Mouse (Mus musculus) G1E (cell line): Measurements from ENCODE around the gene Wbp11. TPM values are rescaled to one million over a fixed set of nuclear protein-coding genes. Genes with fewer than 3 reads are reported as not detected.

ENCODE experiments used
- ATAC-seq: 2 replicates; pipeline ENCODE4 v1.8.0; 2016; ENCODE audit warnings: mild to moderate bottlenecking; ENCODE audit not compliant: insufficient number of reproducible peaks, poor library complexity, low FRiP score, severe bottlenecking; ENCODE audit errors: extremely low read depth
- DNase-seq: peaks from one replicate; pipeline ENCODE4 v3.0.0; 2012; ENCODE audit warnings: low spot score
- H3K27me3 ChIP-seq: 2 replicates; pipeline ENCODE4 v1.6.1; 2012; ENCODE audit warnings: mild to moderate bottlenecking, low read length, inconsistent platforms; ENCODE audit not compliant: insufficient read depth
- H3K36me3 ChIP-seq: replicated peaks from 2 replicates; pipeline ENCODE3; 2012; ENCODE audit warnings: mild to moderate bottlenecking, inconsistent platforms
- H3K4me1 ChIP-seq: 2 replicates; pipeline ENCODE4 v1.6.1; 2012; ENCODE audit warnings: low read depth, low read length, inconsistent platforms, mixed read lengths; ENCODE audit not compliant: insufficient read depth
- H3K4me3 ChIP-seq: 2 replicates; pipeline ENCODE4 v1.5.1; 2012; ENCODE audit warnings: low read depth, mild to moderate bottlenecking, inconsistent platforms, low read length, moderate library complexity, mixed read lengths
- H3K9me3 ChIP-seq: replicated peaks from 2 replicates; pipeline ENCODE4 v1.6.1; 2012; ENCODE audit warnings: inconsistent platforms
- CTCF ChIP-seq: IDR thresholded peaks from 2 replicates; pipeline ENCODE4 v1.5.1; 2012; ENCODE audit warnings: low read depth, low read length, inconsistent platforms, mixed read lengths
- GATA1 ChIP-seq: IDR thresholded peaks from 2 replicates; pipeline ENCODE4 v1.6.1; 2012; ENCODE audit warnings: borderline replicate concordance, low read length, inconsistent platforms, mixed read lengths
- GATA2 ChIP-seq: IDR thresholded peaks from 2 replicates; pipeline ENCODE4 v1.6.1; 2012; ENCODE audit warnings: low read depth, low read length, inconsistent platforms, borderline replicate concordance
- POLR2AphosphoS5 ChIP-seq: IDR thresholded peaks from 2 replicates; pipeline ENCODE4 v1.6.1; 2012; ENCODE audit warnings: low read depth, low read length, inconsistent platforms; ENCODE audit not compliant: insufficient replicate concordance
- TAL1 ChIP-seq: conservative IDR thresholded peaks from 2 replicates; pipeline ENCODE4 v1.6.1; 2012; ENCODE audit warnings: low read depth, low read length, inconsistent platforms, mixed read lengths
- polyA plus RNA-seq: library from polyadenylated mRNA; stranded (reverse); fragments of >175 nt; gene quantifications from 2 replicates; pipeline ENCODE4 v1.2.3, GENCODE M21; 2012
- total RNA-seq, 2 experiments: library from RNA; stranded (forward) in 1 of 2; stranded (reverse) in 1 of 2; fragments of 200-1000 nt in 1 of 2; fragments of >200 nt in 1 of 2; fragmentation: Nextera tagmentation in 1 of 2; gene quantifications; 2 replicates each; pipeline ENCODE4 v1.2.3; 2014 to 2017

Wbp11 gene
- total and polyA plus RNA-seq, 3 experiments = 49.0 to 307 (median 202) TPM

GRCm38 (mm10) chr6:136808631-136809046, 19.4 kb downstream of the Wbp11 start:
- H3K9me3 ChIP-seq = no peaks in the 10 kb centered on the region
- peaks cover 48% of the 10 kb centered on the region for H3K4me1 ChIP-seq
- H3K27me3 ChIP-seq = no peaks in the 10 kb centered on the region
- TF ChIP-seq GATA2 = no peak
- no peak for TF ChIP-seq GATA1
- TF ChIP-seq CTCF = no peak
- no peak for TF ChIP-seq TAL1
- TF ChIP-seq POLR2AphosphoS5 = no peak
- DNase-seq (peak; percentile 25), ATAC-seq (no peak)
- H3K36me3 ChIP-seq = peaks cover 39% of the 10 kb centered on the region
- peak overlapping the region; percentile 81 for H3K4me3 ChIP-seq

DNA sequence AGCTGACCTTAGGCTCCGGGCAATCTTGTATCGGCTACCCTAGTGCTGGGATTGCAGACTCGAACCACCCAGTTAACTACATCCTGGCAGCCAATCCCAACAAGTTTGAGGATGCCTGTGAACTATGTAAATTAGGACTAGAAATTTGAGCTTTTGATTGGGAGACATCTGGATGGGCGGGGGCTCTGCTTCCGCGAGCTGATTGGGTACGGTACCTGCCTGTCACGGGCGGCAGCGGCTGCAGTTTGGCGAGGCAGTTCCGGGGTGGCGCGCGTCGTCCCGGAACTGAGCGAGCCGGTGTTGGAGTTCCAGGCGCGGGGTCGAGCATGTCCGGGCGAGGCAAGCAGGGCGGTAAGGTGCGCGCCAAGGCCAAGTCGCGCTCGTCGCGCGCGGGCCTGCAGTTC, 20.0 kb downstream of the Wbp11 start, which contains the start of gene H2afj:
Gene H2afj, plus strand, starts transcription at position 231 of the 404 bp plus-strand sequence.
- no peak for TF ChIP-seq GATA2
- TF ChIP-seq CTCF = no peak
- no peak for TF ChIP-seq GATA1
- no peak for TF ChIP-seq TAL1
- no peak for TF ChIP-seq POLR2AphosphoS5
- Histone ChIP-seq H3K9me3 (no peaks in the 10 kb centered on the region), H3K27me3 (no peaks in the 10 kb centered on the region), H3K4me3 (peak within 1 kb of the TSS; percentile 81), H3K4me1 (peaks cover 51% of the 10 kb centered on the region), H3K36me3 (peaks cover 33% of the 10 kb centered on the region)
- ATAC-seq (peak; percentile 52), DNase-seq (peak; percentile 89)

- H3K9me3 ChIP-seq = no peaks in the 10 kb centered on the region
- no peak for ATAC-seq
- peaks cover 53% of the 10 kb centered on the region for H3K4me1 ChIP-seq
Observed at GRCm38 (mm10) chr6:136807395-136808013, 20.5 kb downstream of the Wbp11 start.

DNA sequence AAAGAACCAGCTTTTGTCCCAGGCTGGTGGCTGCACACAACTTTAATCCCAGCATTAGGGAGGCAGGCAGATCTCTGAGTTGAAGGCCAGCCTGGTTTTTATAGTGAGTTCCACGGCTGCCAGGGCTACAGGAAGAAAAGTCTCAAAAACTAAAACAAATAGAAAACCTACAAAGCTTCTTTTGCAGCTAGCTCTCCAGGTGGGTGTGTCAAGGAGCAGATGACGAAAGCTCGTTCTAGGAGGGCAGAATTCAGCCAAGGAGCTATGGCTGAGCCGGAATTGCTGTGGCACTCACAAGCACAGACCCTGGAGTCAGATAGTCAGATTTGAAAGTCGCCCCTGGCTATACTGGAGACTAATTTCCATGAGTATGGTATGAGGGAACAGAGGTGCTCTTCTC, 21.2 kb downstream of the Wbp11 start:
- TF ChIP-seq CTCF (no peak), GATA1 (no peak), GATA2 (no peak), POLR2AphosphoS5 (no peak), TAL1 (no peak)
- Histone ChIP-seq H3K9me3 (no peaks in the 10 kb centered on the region), H3K36me3 (peaks cover 25% of the 10 kb centered on the region), H3K27me3 (no peaks in the 10 kb centered on the region), H3K4me1 (peaks cover 53% of the 10 kb centered on the region), H3K4me3 (no peak overlapping the region)
- ATAC-seq (no peak), DNase-seq (no peak)

More at GRCm38 (mm10) chr6:136807395-136808013, 20.5 kb downstream of the Wbp11 start:
- TF ChIP-seq CTCF = no peak
- TF ChIP-seq GATA1 = no peak
- no peak for TF ChIP-seq GATA2
- no peak for TF ChIP-seq TAL1
- no peak for TF ChIP-seq POLR2AphosphoS5
- no peak for DNase-seq
- Histone ChIP-seq H3K4me3 (peak overlapping the region; percentile 81), H3K36me3 (peaks cover 31% of the 10 kb centered on the region), H3K27me3 (no peaks in the 10 kb centered on the region)

- H3K9me3 ChIP-seq = no peaks in the 10 kb centered on the region
- no peak for ATAC-seq
- H3K36me3 ChIP-seq = peaks cover 11% of the 10 kb centered on the region
- no peak overlapping the region; the same call in 1 of the 2 replicates for H3K4me3 ChIP-seq
- no peak for DNase-seq
- peaks cover 47% of the 10 kb centered on the region for H3K4me1 ChIP-seq
- no peaks in the 10 kb centered on the region for H3K27me3 ChIP-seq
- no peak for TF ChIP-seq GATA1
Observed at GRCm38 (mm10) chr6:136805409-136805775, 22.6 kb downstream of the Wbp11 start.

DNA sequence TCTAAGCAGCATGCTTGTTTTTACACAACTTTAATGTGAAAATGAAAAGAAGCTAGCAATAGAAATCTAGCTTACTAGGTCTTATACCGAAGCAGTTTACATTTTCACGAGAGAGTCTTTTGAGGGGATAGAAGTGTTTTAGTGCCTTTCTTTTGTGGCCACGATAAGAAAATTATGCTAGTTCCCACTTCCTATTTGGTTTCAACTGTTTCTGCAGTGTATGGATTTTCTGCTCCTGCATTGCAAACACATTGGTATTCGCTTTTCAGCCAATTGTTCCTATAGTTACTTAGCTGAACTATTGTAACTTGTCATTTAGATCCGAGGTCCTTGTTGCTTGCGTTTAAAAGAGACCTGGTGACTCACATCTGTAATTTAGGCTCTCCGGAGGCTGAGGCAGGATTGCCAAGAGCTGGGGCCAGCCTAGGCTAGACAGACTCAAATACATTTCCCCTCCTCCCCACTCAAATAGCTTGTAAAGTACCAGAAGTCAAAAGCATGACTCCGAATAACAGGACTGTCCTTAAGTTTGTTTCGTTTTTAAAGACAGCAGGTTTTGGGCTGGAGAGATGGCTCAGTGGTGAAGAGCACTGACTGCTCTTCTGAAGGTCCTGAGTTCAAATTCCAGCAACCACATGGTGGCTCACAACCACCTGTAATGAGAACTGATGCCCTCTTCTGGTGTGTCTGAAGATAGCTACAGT, 23.2 kb downstream of the Wbp11 start:
- Histone ChIP-seq H3K36me3 (peaks cover 6% of the 10 kb centered on the region), H3K27me3 (no peaks in the 10 kb centered on the region), H3K4me3 (peak overlapping the region; percentile 74), H3K9me3 (no peaks in the 10 kb centered on the region), H3K4me1 (peaks cover 42% of the 10 kb centered on the region)
- DNase-seq (no peak), ATAC-seq (no peak)
- no peak for TF ChIP-seq POLR2AphosphoS5
- no peak for TF ChIP-seq GATA2
- TF ChIP-seq CTCF = no peak
- no peak for TF ChIP-seq TAL1
